Mouse (Mus musculus): ENCODE measurements around the gene Ccdc9. TPM values are rescaled to one million over a fixed set of nuclear protein-coding genes. Genes with fewer than 3 reads are reported as not detected.
"Not testable (repeated sequence)": the region's sequence is repeated elsewhere in the genome, so short reads cannot be mapped to it uniquely, and the experiment has no call there.

The Ccdc9 gene
- polyA plus RNA-seq, 1 experiment from 2014 or later, result 16.2 TPM

DNA sequence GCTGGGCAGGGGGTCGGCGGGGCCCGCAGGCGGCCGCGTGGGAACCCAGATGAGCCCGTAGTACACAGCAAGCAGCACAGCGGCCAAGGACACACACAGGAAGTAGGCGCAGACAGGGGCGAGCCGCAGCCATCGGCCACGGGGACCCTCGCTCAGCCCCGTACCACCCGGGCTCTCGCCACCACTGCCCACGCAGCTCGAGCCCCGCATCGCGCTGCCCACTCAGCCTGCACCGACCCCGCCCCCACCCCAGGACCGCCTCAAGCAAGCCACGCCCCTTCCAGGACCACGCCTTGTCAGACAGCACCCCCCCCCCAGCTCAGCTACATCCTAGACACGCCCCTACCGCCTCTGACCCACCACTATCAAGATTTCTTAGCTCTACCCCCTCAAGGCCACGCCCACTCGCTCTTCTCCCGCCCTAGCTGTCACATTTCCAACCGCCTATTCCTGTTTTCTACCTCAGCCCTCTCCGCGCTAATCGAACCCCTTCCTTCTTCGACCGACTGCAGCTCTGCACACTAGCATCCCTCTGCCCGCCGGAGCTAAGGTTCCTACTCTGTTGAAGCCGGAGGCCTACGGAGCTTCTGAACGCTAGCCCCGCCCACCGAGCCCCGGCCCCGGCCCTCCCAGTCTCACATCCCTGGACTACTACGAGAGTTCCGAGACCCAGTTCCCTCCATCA, 13.4 kb downstream of the Ccdc9 start, which contains the start of gene Inafm1:
TSS of gene Inafm1 (minus strand) at position 537 of the 685 bp plus-strand sequence.
- DNase-seq (ENCODE audit: low spot score) (peak; percentile 97), ATAC-seq (replicated peaks; ENCODE audit: insufficient number of reproducible peaks, low FRiP score, low TSS enrichment, low read depth) (peak; percentile 80)
- Histone ChIP-seq H3K4me1 (ENCODE audit: control insufficient read depth, insufficient read depth, low read length) (peaks cover 8% of the 10 kb centered on the region), H3K4me3 (ENCODE audit: low read depth, low read length) (peak within 1 kb of the TSS; percentile 75), H3K9me3 (replicated peaks; ENCODE audit: control insufficient read depth, low read length) (no peaks in the 10 kb centered on the region), H3K27ac (replicated peaks; ENCODE audit: low read depth, low read length) (peak within 1 kb of the TSS; percentile 82), H3K9ac (replicated peaks; ENCODE audit: low read length) (peak within 1 kb of the TSS; percentile 74), H3K27me3 (ENCODE audit: control insufficient read depth, insufficient read depth, low read length) (no peaks in the 10 kb centered on the region), H3K4me2 (ENCODE audit: low read depth, low read length) (peak within 1 kb of the TSS; percentile 97), H3K36me3 (replicated peaks; ENCODE audit: control insufficient read depth, insufficient read depth, low read depth, low read length) (no peaks in the 10 kb centered on the region; the same call in none of the 2 replicates)
- under 1% methylated on average over 37 of the region's 49 CpGs for WGBS

- Histone ChIP-seq H3K4me1 (ENCODE audit: control insufficient read depth, insufficient read depth, low read length) (peaks cover 8% of the 10 kb centered on the region), H3K9me3 (replicated peaks; ENCODE audit: control insufficient read depth, low read length) (no peaks in the 10 kb centered on the region), H3K4me2 (ENCODE audit: low read depth, low read length) (peak overlapping the region; percentile 97), H3K27me3 (ENCODE audit: control insufficient read depth, insufficient read depth, low read length) (no peaks in the 10 kb centered on the region), H3K9ac (replicated peaks; ENCODE audit: low read length) (peak overlapping the region; percentile 74), H3K27ac (replicated peaks; ENCODE audit: low read depth, low read length) (peak overlapping the region; percentile 82), H3K4me3 (ENCODE audit: low read depth, low read length) (peak overlapping the region; percentile 75), H3K36me3 (replicated peaks; ENCODE audit: control insufficient read depth, insufficient read depth, low read depth, low read length) (no peaks in the 10 kb centered on the region; the same call in 1 of the 2 replicates)
- DNase-seq (ENCODE audit: low spot score), result peak; percentile 72
- peak; percentile 81 for ATAC-seq (replicated peaks; ENCODE audit: insufficient number of reproducible peaks, low FRiP score, low TSS enrichment, low read depth)
- WGBS, result under 1% methylated on average over 44 of the region's 46 CpGs
Measured at GRCm38 (mm10) chr7:16272681-16273080, 13.9 kb downstream of the Ccdc9 start.

GRCm38 (mm10) chr7:16271139-16271538, 15.5 kb downstream of the Ccdc9 start:
- Histone ChIP-seq H3K4me1 (ENCODE audit: control insufficient read depth, insufficient read depth, low read length) (peaks cover 8% of the 10 kb centered on the region), H3K27ac (replicated peaks; ENCODE audit: low read depth, low read length) (no peak overlapping the region), H3K27me3 (ENCODE audit: control insufficient read depth, insufficient read depth, low read length) (no peaks in the 10 kb centered on the region), H3K9ac (replicated peaks; ENCODE audit: low read length) (no peak overlapping the region), H3K36me3 (replicated peaks; ENCODE audit: control insufficient read depth, insufficient read depth, low read depth, low read length) (no peaks in the 10 kb centered on the region), H3K4me3 (ENCODE audit: low read depth, low read length) (no peak overlapping the region), H3K9me3 (replicated peaks; ENCODE audit: control insufficient read depth, low read length) (no peaks in the 10 kb centered on the region), H3K4me2 (ENCODE audit: low read depth, low read length) (no peak overlapping the region)
- ATAC-seq (replicated peaks; ENCODE audit: insufficient number of reproducible peaks, low FRiP score, low TSS enrichment, low read depth) (no peak), DNase-seq (ENCODE audit: low spot score) (no peak)
- WGBS, result 61% methylated on average over 1 of the region's 1 CpGs

GRCm38 (mm10) chr7:16266593-16266992, 20.0 kb downstream of the Ccdc9 start:
- not testable (repeated sequence) for H3K4me1 ChIP-seq (ENCODE audit: control insufficient read depth, insufficient read depth, low read length); H3K4me2 ChIP-seq (ENCODE audit: low read depth, low read length); H3K9ac ChIP-seq (replicated peaks; ENCODE audit: low read length); H3K4me3 ChIP-seq (ENCODE audit: low read depth, low read length); H3K36me3 ChIP-seq (replicated peaks; ENCODE audit: control insufficient read depth, insufficient read depth, low read depth, low read length); H3K9me3 ChIP-seq (replicated peaks; ENCODE audit: control insufficient read depth, low read length); H3K27ac ChIP-seq (replicated peaks; ENCODE audit: low read depth, low read length); ATAC-seq (replicated peaks; ENCODE audit: insufficient number of reproducible peaks, low FRiP score, low TSS enrichment, low read depth); DNase-seq (ENCODE audit: low spot score); H3K27me3 ChIP-seq (ENCODE audit: control insufficient read depth, insufficient read depth, low read length)
- 86% methylated on average over 7 of the region's 7 CpGs for WGBS

GRCm38 (mm10) chr7:16265856-16266255, 20.7 kb downstream of the Ccdc9 start:
- ATAC-seq (replicated peaks; ENCODE audit: insufficient number of reproducible peaks, low FRiP score, low TSS enrichment, low read depth) (no peak), DNase-seq (ENCODE audit: low spot score) (no peak)
- Histone ChIP-seq H3K4me3 (ENCODE audit: low read depth, low read length) (no peak overlapping the region), H3K27ac (replicated peaks; ENCODE audit: low read depth, low read length) (no peak overlapping the region), H3K9me3 (replicated peaks; ENCODE audit: control insufficient read depth, low read length) (no peaks in the 10 kb centered on the region), H3K4me2 (ENCODE audit: low read depth, low read length) (no peak overlapping the region), H3K27me3 (ENCODE audit: control insufficient read depth, insufficient read depth, low read length) (no peaks in the 10 kb centered on the region), H3K9ac (replicated peaks; ENCODE audit: low read length) (no peak overlapping the region), H3K36me3 (replicated peaks; ENCODE audit: control insufficient read depth, insufficient read depth, low read depth, low read length) (no peaks in the 10 kb centered on the region), H3K4me1 (ENCODE audit: control insufficient read depth, insufficient read depth, low read length) (no peaks in the 10 kb centered on the region)
- WGBS, result 86% methylated on average over 11 of the region's 11 CpGs

- ATAC-seq (replicated peaks; ENCODE audit: insufficient number of reproducible peaks, low FRiP score, low TSS enrichment, low read depth), result no peak
- H3K27ac ChIP-seq (replicated peaks; ENCODE audit: low read depth, low read length), result no peak overlapping the region
- H3K4me3 ChIP-seq (ENCODE audit: low read depth, low read length), result no peak overlapping the region
- no peaks in the 10 kb centered on the region for H3K4me1 ChIP-seq (ENCODE audit: control insufficient read depth, insufficient read depth, low read length)
- DNase-seq (ENCODE audit: low spot score), result no peak
- no peaks in the 10 kb centered on the region for H3K27me3 ChIP-seq (ENCODE audit: control insufficient read depth, insufficient read depth, low read length)
- 86% methylated on average over 5 of the region's 5 CpGs for WGBS
- no peak overlapping the region for H3K4me2 ChIP-seq (ENCODE audit: low read depth, low read length)
- no peak overlapping the region for H3K9ac ChIP-seq (replicated peaks; ENCODE audit: low read length)
- no peaks in the 10 kb centered on the region for H3K9me3 ChIP-seq (replicated peaks; ENCODE audit: control insufficient read depth, low read length)
- no peaks in the 10 kb centered on the region for H3K36me3 ChIP-seq (replicated peaks; ENCODE audit: control insufficient read depth, insufficient read depth, low read depth, low read length)
Measured at GRCm38 (mm10) chr7:16263843-16264242, 22.8 kb downstream of the Ccdc9 start.

- Histone ChIP-seq H3K9me3 (replicated peaks; ENCODE audit: control insufficient read depth, low read length) (no peaks in the 10 kb centered on the region), H3K27me3 (ENCODE audit: control insufficient read depth, insufficient read depth, low read length) (no peaks in the 10 kb centered on the region), H3K36me3 (replicated peaks; ENCODE audit: control insufficient read depth, insufficient read depth, low read depth, low read length) (no peaks in the 10 kb centered on the region), H3K4me2 (ENCODE audit: low read depth, low read length) (no peak overlapping the region), H3K9ac (replicated peaks; ENCODE audit: low read length) (no peak overlapping the region), H3K4me1 (ENCODE audit: control insufficient read depth, insufficient read depth, low read length) (no peaks in the 10 kb centered on the region), H3K4me3 (ENCODE audit: low read depth, low read length) (no peak overlapping the region), H3K27ac (replicated peaks; ENCODE audit: low read depth, low read length) (no peak overlapping the region)
- DNase-seq (ENCODE audit: low spot score) (peak; percentile 82), ATAC-seq (replicated peaks; ENCODE audit: insufficient number of reproducible peaks, low FRiP score, low TSS enrichment, low read depth) (no peak)
- 27% methylated on average over 8 of the region's 8 CpGs for WGBS
Measured at GRCm38 (mm10) chr7:16263015-16263787, 23.4 kb downstream of the Ccdc9 start.

- Histone ChIP-seq H3K9me3 (replicated peaks; ENCODE audit: control insufficient read depth, low read length) (no peaks in the 10 kb centered on the region), H3K4me2 (ENCODE audit: low read depth, low read length) (no peak overlapping the region), H3K4me1 (ENCODE audit: control insufficient read depth, insufficient read depth, low read length) (no peaks in the 10 kb centered on the region), H3K4me3 (ENCODE audit: low read depth, low read length) (no peak overlapping the region), H3K27ac (replicated peaks; ENCODE audit: low read depth, low read length) (no peak overlapping the region), H3K27me3 (ENCODE audit: control insufficient read depth, insufficient read depth, low read length) (no peaks in the 10 kb centered on the region), H3K9ac (replicated peaks; ENCODE audit: low read length) (no peak overlapping the region), H3K36me3 (replicated peaks; ENCODE audit: control insufficient read depth, insufficient read depth, low read depth, low read length) (no peaks in the 10 kb centered on the region)
- DNase-seq (ENCODE audit: low spot score), result no peak
- 68% methylated on average over 1 of the region's 1 CpGs for WGBS
- no peak for ATAC-seq (replicated peaks; ENCODE audit: insufficient number of reproducible peaks, low FRiP score, low TSS enrichment, low read depth)
Measured at GRCm38 (mm10) chr7:16261097-16261496, 25.5 kb downstream of the Ccdc9 start.
